Mouse (Mus musculus) MEL (cell line): ENCODE results near the gene Rcor1. TPM values are rescaled to one million over a fixed set of nuclear protein-coding genes. Genes with fewer than 3 reads are reported as not detected.

Source experiments
- DNase-seq: peaks from one replicate; pipeline ENCODE4 v3.0.0; 2011; ENCODE audit warnings: low read depth, low spot score
- H3K27ac ChIP-seq: 2 replicates; pipeline ENCODE4 v1.5.1; 2012; ENCODE audit warnings: low read depth, mild to moderate bottlenecking, control low read depth, low read length, moderate library complexity; ENCODE audit not compliant: control insufficient read depth
- H3K27me3 ChIP-seq, 2 experiments: fragments of 150-350 bp in 1 of 2; sonication (generic) in 1 of 2; 2 replicates each; pipeline ENCODE4 v1.6.1; 2012; ENCODE audit warnings: low read length in 2 of 2, mild to moderate bottlenecking in 2 of 2, improper control_type of control experiment in 1 of 2, moderate library complexity in 1 of 2; ENCODE audit not compliant: insufficient read depth in 2 of 2, control insufficient read depth in 1 of 2
- H3K36me3 ChIP-seq, 2 experiments: 2 replicates each; pipeline ENCODE4 v1.6.1; 2012 to 2014; ENCODE audit warnings: low read length in 2 of 2, improper control_type of control experiment in 1 of 2, inconsistent platforms in 1 of 2, mild to moderate bottlenecking in 1 of 2; ENCODE audit not compliant: insufficient read depth in 2 of 2, control insufficient read depth in 1 of 2
- H3K4me1 ChIP-seq, 2 experiments: fragments of 150-350 bp in 1 of 2; sonication (generic) in 1 of 2; 2 replicates each; pipeline ENCODE4 v1.6.1; 2012; ENCODE audit warnings: low read length in 2 of 2, improper control_type of control experiment in 1 of 2, mild to moderate bottlenecking in 1 of 2; ENCODE audit not compliant: insufficient read depth in 2 of 2, control insufficient read depth in 1 of 2
- H3K4me3 ChIP-seq, 2 experiments: fragments of 150-350 bp in 1 of 2; sonication (generic) in 1 of 2; 2 replicates each; pipeline ENCODE4 v1.5.1; 2012; ENCODE audit warnings: low read depth in 2 of 2, low read length in 2 of 2, mild to moderate bottlenecking in 2 of 2, moderate library complexity in 2 of 2, control low read depth in 1 of 2, improper control_type of control experiment in 1 of 2; ENCODE audit not compliant: control insufficient read depth in 1 of 2, insufficient read depth in 1 of 2
- H3K79me2 ChIP-seq: 2 replicates; pipeline ENCODE4 v1.6.1; 2012; ENCODE audit warnings: mild to moderate bottlenecking, low read length, moderate library complexity; ENCODE audit not compliant: control insufficient read depth, poor library complexity, insufficient read depth
- H3K9ac ChIP-seq: 2 replicates; pipeline ENCODE4 v1.6.1; 2012; ENCODE audit warnings: low read depth, mild to moderate bottlenecking, control low read depth, low read length, moderate library complexity; ENCODE audit not compliant: control insufficient read depth, poor library complexity, severe bottlenecking
- H3K9me3 ChIP-seq: fragments of 150-350 bp; sonication (generic); replicated peaks from 2 replicates; pipeline ENCODE4 v1.6.1; 2012; ENCODE audit warnings: mild to moderate bottlenecking, low read length, improper control_type of control experiment, moderate library complexity; ENCODE audit not compliant: insufficient read depth
- CTCF ChIP-seq, 3 experiments: IDR thresholded peaks in 2 of 3; conservative IDR thresholded peaks in 1 of 3; 2 replicates each; pipeline ENCODE4 v1.5.1; 2011 to 2012; ENCODE audit warnings: low read length in 3 of 3, low read depth in 2 of 3, mild to moderate bottlenecking in 2 of 3, improper control_type of control experiment in 1 of 3, inconsistent platforms in 1 of 3, mixed read lengths in 1 of 3, moderate library complexity in 1 of 3; ENCODE audit not compliant: control insufficient read depth in 1 of 3, insufficient read depth in 1 of 3, poor library complexity in 1 of 3, severe bottlenecking in 1 of 3
- E2F4 ChIP-seq: IDR thresholded peaks from 2 replicates; pipeline ENCODE4 v1.6.1; 2011; ENCODE audit warnings: low read depth, low read length, improper control_type of control experiment, borderline replicate concordance
- EP300 ChIP-seq, 2 experiments: IDR thresholded peaks; 2 replicates each; pipeline ENCODE4 v1.6.1; 2011; ENCODE audit warnings: improper control_type of control experiment in 2 of 2, low read length in 2 of 2, low read depth in 1 of 2, mild to moderate bottlenecking in 1 of 2
- ETS1 ChIP-seq: IDR thresholded peaks from 2 replicates; pipeline ENCODE4 v1.6.1; 2012; ENCODE audit warnings: low read depth, mild to moderate bottlenecking, inconsistent platforms, low read length, improper control_type of control experiment, moderate library complexity
- GATA1 ChIP-seq: IDR thresholded peaks from 2 replicates; pipeline ENCODE4 v1.6.1; 2011; ENCODE audit warnings: low read depth, low read length, improper control_type of control experiment
- MAZ ChIP-seq: IDR thresholded peaks from 2 replicates; pipeline ENCODE4 v1.6.1; 2012; ENCODE audit warnings: low read depth, mild to moderate bottlenecking, inconsistent platforms, low read length, improper control_type of control experiment
- MXI1 ChIP-seq: IDR thresholded peaks from 2 replicates; pipeline ENCODE4 v1.6.1; 2011; ENCODE audit warnings: mild to moderate bottlenecking, low read depth, low read length, improper control_type of control experiment
- NELFE ChIP-seq: IDR thresholded peaks from 2 replicates; pipeline ENCODE4 v1.6.1; 2011; ENCODE audit warnings: low read depth, low read length, improper control_type of control experiment
- SIN3A ChIP-seq: IDR thresholded peaks from 2 replicates; pipeline ENCODE4 v1.6.1; 2012; ENCODE audit warnings: low read length, improper control_type of control experiment, inconsistent platforms
- SMC3 ChIP-seq: IDR thresholded peaks from 2 replicates; pipeline ENCODE4 v1.6.1; 2011; ENCODE audit warnings: low read depth, low read length, improper control_type of control experiment
- TAL1 ChIP-seq: IDR thresholded peaks from 2 replicates; pipeline ENCODE4 v1.6.1; 2012; ENCODE audit warnings: mild to moderate bottlenecking, inconsistent platforms, low read length, moderate library complexity, mixed read lengths
- TCF12 ChIP-seq: IDR thresholded peaks from 2 replicates; pipeline ENCODE4 v1.6.1; 2014; ENCODE audit warnings: low read depth, mild to moderate bottlenecking, inconsistent platforms, low read length, improper control_type of control experiment, moderate library complexity
- UBTF ChIP-seq: IDR thresholded peaks from 2 replicates; pipeline ENCODE4 v1.6.1; 2012; ENCODE audit warnings: low read depth, mild to moderate bottlenecking, inconsistent platforms, low read length, improper control_type of control experiment, moderate library complexity, borderline replicate concordance; ENCODE audit not compliant: insufficient read depth
- USF2 ChIP-seq, 2 experiments: IDR thresholded peaks; 2 replicates each; pipeline ENCODE4 v1.6.1; 2011 to 2012; ENCODE audit warnings: improper control_type of control experiment in 2 of 2, low read length in 2 of 2, borderline replicate concordance in 1 of 2, inconsistent platforms in 1 of 2, low read depth in 1 of 2, mild to moderate bottlenecking in 1 of 2; ENCODE audit not compliant: insufficient read depth in 1 of 2
- ZKSCAN1 ChIP-seq: IDR thresholded peaks from 2 replicates; pipeline ENCODE4 v1.6.1; 2012; ENCODE audit warnings: low read depth, mild to moderate bottlenecking, inconsistent platforms, low read length, improper control_type of control experiment, moderate library complexity
- ZNF384 ChIP-seq: IDR thresholded peaks from 2 replicates; pipeline ENCODE4 v1.6.1; 2012; ENCODE audit warnings: low read depth, mild to moderate bottlenecking, inconsistent platforms, low read length, improper control_type of control experiment
- polyA plus RNA-seq, 2 experiments: library from polyadenylated mRNA; stranded (reverse) in 1 of 2; unstranded in 1 of 2; fragments of >175 nt in 1 of 2; fragments of >200 nt in 1 of 2; gene quantifications; 2 replicates each; pipeline versions ENCODE4 v1.2.1 to v1.2.4; 2012; ENCODE audit warnings: low replicate concordance in 2 of 2, low read depth in 1 of 2; ENCODE audit not compliant: insufficient read length in 2 of 2, insufficient read depth in 1 of 2, missing spikeins in 1 of 2
- total RNA-seq: library from RNA; depleted of rRNA; stranded (reverse); fragments of 300-350 nt; gene quantifications from 2 replicates; pipeline ENCODE4 v1.2.3, GENCODE M21; 2012

Gene Rcor1
- total and polyA plus RNA-seq, 3 experiments = 23.1 to 44.3 (median 37.1) TPM

DNA sequence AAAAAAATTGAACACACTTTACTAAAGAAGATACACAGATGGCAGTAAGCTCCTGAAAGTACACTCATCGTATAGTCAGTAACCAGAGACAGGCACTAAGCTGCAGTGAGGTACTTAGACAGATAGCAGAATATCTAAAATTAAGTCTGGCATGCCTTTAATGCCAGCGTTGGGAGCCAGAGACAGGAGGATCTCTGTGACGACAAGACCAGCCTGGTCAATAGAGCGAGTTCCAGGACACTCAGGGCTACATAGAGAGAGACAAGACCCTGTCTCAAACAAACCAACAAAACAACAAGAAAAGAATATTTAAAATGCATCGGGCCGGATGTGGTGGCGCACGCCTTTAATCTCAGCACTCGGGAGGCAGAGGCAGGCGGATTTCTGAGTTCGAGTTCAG lies 41.1 kb upstream of the Rcor1 start:
- no peaks in the 10 kb centered on the region for H3K79me2 ChIP-seq
- H3K9ac ChIP-seq = no peak overlapping the region
- no peak for TF ChIP-seq UBTF
- no peak for TF ChIP-seq MAZ
- no peak for TF ChIP-seq ZKSCAN1
- no peak for TF ChIP-seq USF2 (IDR thresholded peaks at IDR 0.05; ENCODE audit: borderline replicate concordance in 1 of 2, insufficient read depth in 1 of 2, low read depth in 1 of 2, low read length in 2 of 2)
- TF ChIP-seq SMC3 = no peak
- no peak for TF ChIP-seq ZNF384
- no peak for TF ChIP-seq E2F4
- TF ChIP-seq SIN3A = no peak
- no peak for TF ChIP-seq NELFE
- no peak for TF ChIP-seq GATA1
- no peak for TF ChIP-seq ETS1

DNA sequence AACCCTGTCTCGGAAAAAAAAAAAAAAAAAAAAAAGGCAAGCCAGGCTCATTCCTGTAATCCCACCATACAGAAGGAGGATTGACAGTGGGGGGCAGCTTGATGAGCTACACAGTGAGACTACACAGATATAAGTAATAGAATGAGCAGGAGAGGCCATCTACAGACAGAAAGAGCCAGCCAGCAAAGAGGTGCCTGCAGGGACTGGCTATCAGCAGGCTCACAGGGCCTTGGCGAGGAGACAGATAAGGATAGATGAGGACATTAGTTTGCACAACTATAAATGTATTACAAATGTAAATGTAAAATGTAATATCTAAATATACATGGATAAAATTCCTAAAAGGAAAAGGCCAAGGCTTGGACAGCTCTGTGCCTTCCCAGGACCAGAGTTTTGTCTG lies 39.3 kb upstream of the Rcor1 start:
- H3K79me2 ChIP-seq = no peaks in the 10 kb centered on the region
- no peak overlapping the region for H3K27ac ChIP-seq
- peak; percentile 74 for TF ChIP-seq TCF12
- TF ChIP-seq GATA1 = peak; percentile 77
- TF ChIP-seq CTCF (IDR thresholded peaks at IDR 0.05 in 2 of 3, conservative IDR thresholded peaks at IDR 0.05 in 1 of 3; ENCODE audit: control insufficient read depth in 1 of 3, insufficient read depth in 1 of 3, low read depth in 2 of 3, low read length in 3 of 3, poor library complexity in 1 of 3, severe bottlenecking in 1 of 3) = no peak
- peak; percentile 54 to 57; a peak in 3 of 4 replicates for TF ChIP-seq EP300 (IDR thresholded peaks at IDR 0.05; ENCODE audit: low read depth in 1 of 2, low read length in 2 of 2)
- 0 out of 2 replicates have a peak, but pooled peaks have one; percentile 31 for TF ChIP-seq ZNF384
- peak; percentile 34; the same call in 1 of the 2 replicates for TF ChIP-seq TAL1
- TF ChIP-seq ETS1 = peak; percentile 31; the same call in 1 of the 2 replicates
- TF ChIP-seq MXI1 = no peak
- DNase-seq = no peak
- H3K4me1 ChIP-seq = peaks cover 0 to 16% of the 10 kb centered on the region in 2 experiments; a peak in 3 of 4 replicates
- no peaks in the 10 kb centered on the region for H3K9me3 ChIP-seq
- no peak overlapping the region for H3K4me3 ChIP-seq
- peaks cover 0 to 3% of the 10 kb centered on the region in 2 experiments; a peak in 2 of 4 replicates for H3K36me3 ChIP-seq
- H3K27me3 ChIP-seq = no peaks in the 10 kb centered on the region
- no peak overlapping the region for H3K9ac ChIP-seq

More for the DNA sequence above, 41.1 kb upstream of the Rcor1 start:
- Histone ChIP-seq H3K4me1 (peaks cover 0 to 9% of the 10 kb centered on the region in 2 experiments; a peak in 3 of 4 replicates), H3K27me3 (no peaks in the 10 kb centered on the region), H3K4me3 (no peak overlapping the region), H3K36me3 (peaks cover 0 to 3% of the 10 kb centered on the region in 2 experiments; a peak in 1 of 4 replicates), H3K27ac (no peak overlapping the region), H3K9me3 (no peaks in the 10 kb centered on the region)
- no peak for DNase-seq
